Mouse (Mus musculus) layer of hippocampus, adult 11-12 months (tissue): Measurements from ENCODE around the gene Ndufc1.
"Not testable (repeated sequence)": the region's sequence is repeated elsewhere in the genome, so short reads cannot be mapped to it uniquely, and the experiment has no call there.

Source experiments
- DNase-seq: peaks from one replicate; pipeline ENCODE4 v3.0.0; 2022; ENCODE audit warnings: low spot score

The Ndufc1 gene

GRCm38 (mm10) chr3:51408561-51409183 is at the start of gene Ndufc1:
Gene Ndufc1, minus strand, starts transcription at chr3:51408988.
- peak; percentile 97 for DNase-seq

GRCm38 (mm10) chr3:51434871-51435595 is 26.2 kb upstream of the Ndufc1 start:
- DNase-seq, result no peak

- not testable (repeated sequence) for DNase-seq
Measured at GRCm38 (mm10) chr3:51434364-51434763, 25.6 kb upstream of the Ndufc1 start.

GRCm38 (mm10) chr3:51425394-51425793 is 16.6 kb upstream of the Ndufc1 start:
- DNase-seq, result no peak

GRCm38 (mm10) chr3:51421921-51422320 is 13.1 kb upstream of the Ndufc1 start:
- no peak for DNase-seq

- no peak for DNase-seq
Measured at GRCm38 (mm10) chr3:51417966-51418365, 9.2 kb upstream of the Ndufc1 start.

- DNase-seq, result no peak
Measured at GRCm38 (mm10) chr3:51417485-51417884, 8.7 kb upstream of the Ndufc1 start.

GRCm38 (mm10) chr3:51417135-51417458 is 8.3 kb upstream of the Ndufc1 start:
- no peak for DNase-seq

- DNase-seq, result peak; percentile 32
Measured at GRCm38 (mm10) chr3:51416364-51417134, 7.8 kb upstream of the Ndufc1 start.

GRCm38 (mm10) chr3:51416073-51416363 is 7.2 kb upstream of the Ndufc1 start:
- DNase-seq, result no peak

GRCm38 (mm10) chr3:51415098-51416072 is 6.6 kb upstream of the Ndufc1 start, which contains the start of gene Naa15:
Gene Naa15, plus strand, starts transcription at chr3:51415148.
- peak; percentile 96 for DNase-seq

- DNase-seq, result no peak
Measured at GRCm38 (mm10) chr3:51413276-51413675, 4.5 kb upstream of the Ndufc1 start.

- no peak for DNase-seq
Measured at GRCm38 (mm10) chr3:51412457-51412856, 3.7 kb upstream of the Ndufc1 start.

- no peak for DNase-seq
Measured at GRCm38 (mm10) chr3:51407870-51408560, 773 bp downstream of the Ndufc1 start.

GRCm38 (mm10) chr3:51402628-51403027 is 6.2 kb downstream of the Ndufc1 start:
- no peak for DNase-seq

GRCm38 (mm10) chr3:51402054-51402453 is 6.7 kb downstream of the Ndufc1 start:
- DNase-seq, result not testable (repeated sequence)

- DNase-seq, result no peak
Measured at GRCm38 (mm10) chr3:51400682-51401081, 8.1 kb downstream of the Ndufc1 start.

- DNase-seq, result no peak
Measured at GRCm38 (mm10) chr3:51399531-51399930, 9.3 kb downstream of the Ndufc1 start.

GRCm38 (mm10) chr3:51398667-51399066 is 10.1 kb downstream of the Ndufc1 start:
- no peak for DNase-seq

- DNase-seq, result no peak
Measured at GRCm38 (mm10) chr3:51397700-51398299, 11.0 kb downstream of the Ndufc1 start.
